5 mouse cellular contexts compared by ENCODE assay signal in the genomic region with DNA sequence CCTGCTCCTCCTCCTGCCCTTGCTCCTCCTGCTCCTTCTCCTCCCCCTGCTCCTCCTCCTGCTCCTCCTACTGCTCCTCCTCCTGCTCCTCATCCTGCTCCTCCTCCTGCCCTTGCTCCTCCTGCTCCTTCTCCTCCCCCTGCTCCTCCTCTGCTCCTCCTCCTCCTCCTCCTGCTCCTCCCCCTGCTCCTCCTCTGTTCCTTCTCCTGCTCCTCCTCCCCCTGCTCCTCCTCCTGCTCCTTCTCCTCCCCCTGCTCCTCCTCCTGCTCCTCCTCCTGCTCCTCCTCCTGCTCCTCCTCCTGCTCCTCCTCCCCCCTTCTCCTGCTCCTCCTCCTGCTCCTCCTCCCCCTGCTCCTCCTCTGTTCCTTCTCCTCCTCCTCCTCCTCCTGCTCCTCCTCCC. TPM values are rescaled to one million over a fixed set of nuclear protein-coding genes. Genes with fewer than 3 reads are reported as not detected.
"Had no signal": no experiment of that assay in that cellular context is flagged by ENCODE, and none has a peak within 500 bp of the region (broad histone marks: within the 10 kb centered on the region; RNA-seq: fewer than 3 reads in every experiment).

No protein-coding gene starts in this region.

RNA-seq across cellular contexts. Expression of a gene that starts 2.3 kb away (rescaled TPM):
- polyA plus RNA-seq: limb, embryonic 11.5 days; limb, embryonic 12.5 days; midbrain, embryonic 12.5 days; neural tube, embryonic 11.5 days; neural tube, embryonic 13.5 days had no signal
